Mouse (Mus musculus) central nervous system, embryonic 18 days (tissue): Measurements from ENCODE around the gene Zdhhc23. TPM values are rescaled to one million over a fixed set of nuclear protein-coding genes. Genes with fewer than 3 reads are reported as not detected.

Experiments
- polyA plus RNA-seq: library from polyadenylated mRNA; depleted of rRNA; stranded (reverse); fragments of >200 nt; gene quantifications from 2 replicates; pipeline ENCODE4 v1.2.3, GENCODE M21; 2012; rRNA removed

Gene Zdhhc23
- polyA plus RNA-seq, result 8.9 and 9.7 TPM in 2 replicates

DNA sequence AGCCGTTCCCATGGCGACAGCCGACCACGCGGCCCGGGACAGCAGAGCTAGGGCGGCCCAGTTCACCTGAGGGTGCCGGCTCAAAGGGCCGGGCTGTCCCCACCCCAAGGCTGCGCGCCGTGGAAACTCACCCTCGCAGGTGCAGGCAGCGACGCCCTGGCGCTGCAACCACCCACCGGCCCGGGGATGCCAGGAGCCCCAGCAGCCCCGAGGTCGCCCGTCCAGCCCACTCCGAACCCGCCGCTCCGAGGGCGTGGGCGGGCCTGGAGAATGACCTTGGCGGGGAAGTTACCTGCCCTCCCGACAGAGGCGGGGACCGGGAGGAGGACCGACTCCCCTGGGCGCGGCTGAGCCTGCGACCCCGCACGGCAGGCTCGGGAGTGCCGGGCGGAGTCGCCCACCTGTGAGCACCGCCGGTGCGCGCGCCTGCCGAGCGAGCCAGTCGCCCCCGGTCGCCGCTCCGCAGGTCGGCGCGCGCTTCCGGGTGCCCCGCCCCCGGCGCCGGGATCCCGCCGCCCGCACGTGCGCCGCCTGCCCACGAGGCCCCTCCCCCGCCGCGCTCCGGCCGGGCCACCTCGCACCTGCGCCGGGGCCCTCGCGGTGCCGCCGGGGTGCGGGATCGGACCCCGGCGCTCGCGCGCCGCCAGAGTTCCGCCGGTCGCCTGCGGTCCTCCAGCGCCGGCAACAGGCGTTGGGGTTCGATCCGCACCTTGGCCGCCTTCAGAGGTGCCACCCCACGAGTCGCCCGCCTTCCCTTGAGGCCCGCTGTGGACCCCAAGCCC is at the start of gene Zdhhc23:
TSS of gene Zdhhc23 (minus strand) at position 464 of the 782 bp plus-strand sequence.

DNA sequence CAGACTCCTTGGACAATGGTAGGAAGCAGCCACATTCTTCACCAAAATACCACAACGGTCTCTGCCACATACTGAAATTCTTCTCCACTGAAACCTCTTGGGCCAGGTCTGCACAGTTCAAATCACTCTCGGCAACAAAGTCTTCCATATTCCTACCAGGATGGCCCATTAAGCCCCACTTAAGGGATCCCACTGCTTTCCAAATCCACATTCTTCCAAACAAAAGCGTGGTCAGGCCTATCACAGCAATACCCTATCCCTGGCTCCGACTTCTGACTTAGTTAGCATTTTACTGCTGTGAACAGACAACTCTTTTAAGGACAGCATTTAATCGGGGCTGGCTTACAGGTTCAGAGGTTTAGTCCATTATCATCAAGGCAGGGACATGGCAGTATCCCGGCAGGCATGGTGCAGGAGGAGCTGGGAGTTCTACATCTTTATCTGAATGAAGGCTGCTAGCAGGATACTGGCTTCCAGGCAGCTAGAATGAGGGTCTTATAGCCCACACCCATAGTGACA is 53.2 kb downstream of the Zdhhc23 start, which contains the start of gene Qtrt2:
TSS of gene Qtrt2 (minus strand) at position 469 of the 519 bp plus-strand sequence.

Other genes starting within 250 kb of the Zdhhc23 start
- 0.12 and 0.23 TPM in 2 replicates for gene Drd3, start 225.8 kb downstream of the Zdhhc23 start, polyA plus RNA-seq
- gene Ccdc191, start 90.0 kb downstream of the Zdhhc23 start, polyA plus RNA-seq, result 1.6 and 2.9 TPM in 2 replicates
- gene Qtrt2, start 53.0 kb downstream of the Zdhhc23 start, polyA plus RNA-seq, result 42.7 and 50.6 TPM in 2 replicates
- 2.1 and 2.9 TPM in 2 replicates for gene Gramd1c, start 83.6 kb upstream of the Zdhhc23 start, polyA plus RNA-seq
- 124 and 134 TPM in 2 replicates for gene Atp6v1a, start 159.9 kb upstream of the Zdhhc23 start, polyA plus RNA-seq
- 21.7 and 24.6 TPM in 2 replicates for gene Naa50, start 160.0 kb upstream of the Zdhhc23 start, polyA plus RNA-seq
- gene Usf3, start 193.5 kb upstream of the Zdhhc23 start, polyA plus RNA-seq, result 8.6 and 9.0 TPM in 2 replicates